Mouse (Mus musculus): Measurements from ENCODE around the gene Ebf1. TPM values are rescaled to one million over a fixed set of nuclear protein-coding genes. Genes with fewer than 3 reads are reported as not detected.

Gene Ebf1
- polyA plus RNA-seq, 1 experiment = 2.7 TPM

DNA sequence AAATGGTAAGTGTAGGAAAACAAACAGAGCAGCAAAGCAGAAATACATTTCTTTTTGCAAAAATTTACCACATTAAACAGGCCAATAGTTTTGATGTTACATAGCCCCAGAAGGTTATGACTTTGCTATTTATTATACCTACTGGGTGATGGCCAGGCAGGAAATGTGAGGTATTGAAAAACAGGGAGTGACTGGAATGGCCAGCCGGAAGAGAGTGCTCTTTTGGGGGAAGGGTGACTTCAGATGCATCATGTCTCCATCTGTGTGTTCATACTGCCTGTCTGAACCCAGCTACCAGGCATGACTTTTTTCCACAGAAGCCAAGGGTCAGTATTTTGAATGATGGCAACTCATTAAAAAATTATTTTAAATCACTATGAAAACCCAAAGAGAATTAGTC, 84.7 kb downstream of the Ebf1 start:
- Histone ChIP-seq H3ac (ENCODE audit: control insufficient read depth, insufficient read length) (no peak overlapping the region), H3K36me3 (ENCODE audit: control insufficient read depth, insufficient read depth) (no peaks in the 10 kb centered on the region), H3K27me3 (ENCODE audit: control insufficient read depth, insufficient read depth, insufficient read length) (no peaks in the 10 kb centered on the region), H3K4me3 (no peak overlapping the region), H3K4me2 (ENCODE audit: low read depth) (no peak overlapping the region), H3K79me2 (ENCODE audit: control insufficient read depth, insufficient read depth) (no peaks in the 10 kb centered on the region)
- TF ChIP-seq USF1 (IDR thresholded peaks at IDR 0.05; ENCODE audit: low read depth) = no peak
- TF ChIP-seq POLR2AphosphoS2 (IDR thresholded peaks at IDR 0.05; ENCODE audit: insufficient read length, low read depth) = no peak
- no peak for TF ChIP-seq MYOG (IDR thresholded peaks at IDR 0.05; ENCODE audit: control insufficient read depth in 1 of 3, insufficient read depth in 1 of 3, insufficient read length in 2 of 3, low read depth in 2 of 3)
- no peak for TF ChIP-seq TCF3 (IDR thresholded peaks at IDR 0.05; ENCODE audit: insufficient read length, low read depth)
- no peak for TF ChIP-seq TCF12 (IDR thresholded peaks at IDR 0.05; ENCODE audit: insufficient read depth, poor library complexity, severe bottlenecking)
- no peak for TF ChIP-seq POLR2A (IDR thresholded peaks at IDR 0.05; ENCODE audit: insufficient read length, low read depth)
- TF ChIP-seq E2F4 (IDR thresholded peaks at IDR 0.05; ENCODE audit: insufficient read depth) = no peak
- TF ChIP-seq CEBPB (IDR thresholded peaks at IDR 0.05; ENCODE audit: insufficient read depth, poor library complexity, severe bottlenecking) = no peak
- TF ChIP-seq REST (IDR thresholded peaks at IDR 0.05; ENCODE audit: insufficient read depth, insufficient read length) = no peak
- TF ChIP-seq SRF (IDR thresholded peaks at IDR 0.05; ENCODE audit: control insufficient read depth, insufficient read length, low read depth) = no peak
- TF ChIP-seq MAX (IDR thresholded peaks at IDR 0.05; ENCODE audit: low read depth) = no peak
- TF ChIP-seq MYOD1 (IDR thresholded peaks at IDR 0.05; ENCODE audit: control insufficient read depth in 1 of 3, insufficient read length in 2 of 3, low read depth in 2 of 3) = no peak

DNA sequence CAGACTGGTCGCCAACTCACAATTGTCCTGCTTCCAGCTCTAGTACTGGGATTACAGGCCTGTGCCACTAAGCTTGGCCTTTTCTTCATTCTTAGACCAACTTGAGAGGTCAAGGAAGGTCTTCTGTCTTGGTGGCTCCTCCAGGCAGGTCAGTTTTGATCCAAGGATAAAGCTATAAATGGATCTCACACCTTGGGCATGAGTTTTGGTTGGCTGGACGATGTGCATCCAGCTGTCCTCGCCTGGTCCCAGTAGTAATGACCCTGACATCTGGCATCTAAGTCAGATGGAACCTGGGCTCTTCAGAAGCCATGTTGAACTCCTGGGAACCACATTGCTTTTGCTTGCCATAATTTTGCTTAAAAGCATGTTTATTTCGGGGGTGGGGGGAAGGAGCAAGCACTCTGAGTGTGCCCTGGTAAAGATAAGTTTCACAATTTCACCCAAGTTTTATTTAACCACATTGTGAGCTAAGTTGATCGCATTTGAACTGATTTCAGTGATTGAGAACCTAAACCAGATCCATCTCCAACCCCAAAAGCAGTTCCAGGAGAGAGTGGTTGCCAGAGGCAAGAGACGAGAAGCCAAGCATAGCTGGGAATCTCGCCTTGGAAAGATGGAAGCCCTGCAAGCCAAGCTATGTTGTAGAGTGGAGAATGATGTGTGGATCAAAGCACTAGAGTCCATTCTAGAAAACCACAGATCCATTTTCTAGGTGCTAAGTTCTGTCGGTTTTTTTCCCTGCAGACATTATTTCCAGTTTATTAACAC, 85.8 kb downstream of the Ebf1 start:
- no peak for TF ChIP-seq MYOD1 (IDR thresholded peaks at IDR 0.05; ENCODE audit: control insufficient read depth in 1 of 3, insufficient read length in 2 of 3, low read depth in 2 of 3)
- no peak for TF ChIP-seq TCF12 (IDR thresholded peaks at IDR 0.05; ENCODE audit: insufficient read depth, poor library complexity, severe bottlenecking)
- no peak for TF ChIP-seq TCF3 (IDR thresholded peaks at IDR 0.05; ENCODE audit: insufficient read length, low read depth)
- Histone ChIP-seq H3K27me3 (ENCODE audit: control insufficient read depth, insufficient read depth, insufficient read length) (no peaks in the 10 kb centered on the region), H3K4me2 (ENCODE audit: low read depth) (no peak overlapping the region), H3ac (ENCODE audit: control insufficient read depth, insufficient read length) (no peak overlapping the region), H3K36me3 (ENCODE audit: control insufficient read depth, insufficient read depth) (no peaks in the 10 kb centered on the region), H3K79me2 (ENCODE audit: control insufficient read depth, insufficient read depth) (no peaks in the 10 kb centered on the region), H3K4me3 (no peak overlapping the region)

GRCm38 (mm10) chr11:44703951-44704350, 86.8 kb downstream of the Ebf1 start:
- Histone ChIP-seq H3ac (ENCODE audit: control insufficient read depth, insufficient read length) (no peak overlapping the region), H3K4me2 (ENCODE audit: low read depth) (no peak overlapping the region), H3K36me3 (ENCODE audit: control insufficient read depth, insufficient read depth) (no peaks in the 10 kb centered on the region), H3K27me3 (ENCODE audit: control insufficient read depth, insufficient read depth, insufficient read length) (no peaks in the 10 kb centered on the region), H3K4me3 (no peak overlapping the region), H3K79me2 (ENCODE audit: control insufficient read depth, insufficient read depth) (no peaks in the 10 kb centered on the region)
- TF ChIP-seq CEBPB (IDR thresholded peaks at IDR 0.05; ENCODE audit: insufficient read depth, poor library complexity, severe bottlenecking) (no peak), USF1 (IDR thresholded peaks at IDR 0.05; ENCODE audit: low read depth) (no peak), REST (IDR thresholded peaks at IDR 0.05; ENCODE audit: insufficient read depth, insufficient read length) (no peak), POLR2AphosphoS2 (IDR thresholded peaks at IDR 0.05; ENCODE audit: insufficient read length, low read depth) (no peak), POLR2A (IDR thresholded peaks at IDR 0.05; ENCODE audit: insufficient read length, low read depth) (no peak)

DNA sequence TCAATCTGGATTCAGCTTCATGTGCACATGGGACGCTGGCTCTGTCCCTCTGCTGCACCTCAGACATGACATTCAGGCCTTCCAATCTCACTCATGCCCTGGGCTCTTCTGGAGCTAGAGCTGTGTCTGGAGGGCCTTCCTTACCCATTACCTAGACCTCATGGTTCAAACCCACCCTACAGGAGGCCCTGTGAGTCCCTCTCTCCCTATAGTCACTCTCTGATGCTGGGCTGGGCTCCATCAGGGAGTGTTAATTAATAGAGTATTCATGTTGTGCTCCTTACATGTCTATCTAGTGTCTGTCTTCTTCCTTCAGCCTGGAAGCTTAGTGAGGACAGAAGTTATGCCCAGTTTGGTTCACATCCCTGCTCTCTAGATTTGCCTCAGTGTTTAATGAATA, 88.7 kb downstream of the Ebf1 start:
- no peak overlapping the region for H3ac ChIP-seq (ENCODE audit: control insufficient read depth, insufficient read length)
- H3K27me3 ChIP-seq (ENCODE audit: control insufficient read depth, insufficient read depth, insufficient read length) = no peaks in the 10 kb centered on the region
- no peaks in the 10 kb centered on the region for H3K79me2 ChIP-seq (ENCODE audit: control insufficient read depth, insufficient read depth)
- no peak overlapping the region for H3K4me3 ChIP-seq
- no peak for TF ChIP-seq TCF3 (IDR thresholded peaks at IDR 0.05; ENCODE audit: insufficient read length, low read depth)
- no peak for TF ChIP-seq MYOD1 (IDR thresholded peaks at IDR 0.05; ENCODE audit: control insufficient read depth in 1 of 3, insufficient read length in 2 of 3, low read depth in 2 of 3)
- no peak for TF ChIP-seq CEBPB (IDR thresholded peaks at IDR 0.05; ENCODE audit: insufficient read depth, poor library complexity, severe bottlenecking)
- TF ChIP-seq REST (IDR thresholded peaks at IDR 0.05; ENCODE audit: insufficient read depth, insufficient read length) = no peak
- TF ChIP-seq MAX (IDR thresholded peaks at IDR 0.05; ENCODE audit: low read depth) = no peak
- TF ChIP-seq USF1 (IDR thresholded peaks at IDR 0.05; ENCODE audit: low read depth) = no peak
- no peak for TF ChIP-seq POLR2A (IDR thresholded peaks at IDR 0.05; ENCODE audit: insufficient read length, low read depth)
- no peak for TF ChIP-seq MYOG (IDR thresholded peaks at IDR 0.05; ENCODE audit: control insufficient read depth in 1 of 3, insufficient read depth in 1 of 3, insufficient read length in 2 of 3, low read depth in 2 of 3)
- H3K36me3 ChIP-seq (ENCODE audit: control insufficient read depth, insufficient read depth) = no peaks in the 10 kb centered on the region
- H3K4me2 ChIP-seq (ENCODE audit: low read depth) = no peak overlapping the region

GRCm38 (mm10) chr11:44706386-44706785, 89.3 kb downstream of the Ebf1 start:
- H3K36me3 ChIP-seq (ENCODE audit: control insufficient read depth, insufficient read depth) = no peaks in the 10 kb centered on the region
- H3K4me2 ChIP-seq (ENCODE audit: low read depth) = no peak overlapping the region
- H3ac ChIP-seq (ENCODE audit: control insufficient read depth, insufficient read length) = no peak overlapping the region
- TF ChIP-seq MYOD1 (IDR thresholded peaks at IDR 0.05; ENCODE audit: control insufficient read depth in 1 of 3, insufficient read length in 2 of 3, low read depth in 2 of 3) (no peak), TCF3 (IDR thresholded peaks at IDR 0.05; ENCODE audit: insufficient read length, low read depth) (no peak), SRF (IDR thresholded peaks at IDR 0.05; ENCODE audit: control insufficient read depth, insufficient read length, low read depth) (no peak), MYOG (IDR thresholded peaks at IDR 0.05; ENCODE audit: control insufficient read depth in 1 of 3, insufficient read depth in 1 of 3, insufficient read length in 2 of 3, low read depth in 2 of 3) (no peak), TCF12 (IDR thresholded peaks at IDR 0.05; ENCODE audit: insufficient read depth, poor library complexity, severe bottlenecking) (no peak), REST (IDR thresholded peaks at IDR 0.05; ENCODE audit: insufficient read depth, insufficient read length) (no peak), CEBPB (IDR thresholded peaks at IDR 0.05; ENCODE audit: insufficient read depth, poor library complexity, severe bottlenecking) (no peak), USF1 (IDR thresholded peaks at IDR 0.05; ENCODE audit: low read depth) (no peak), POLR2A (IDR thresholded peaks at IDR 0.05; ENCODE audit: insufficient read length, low read depth) (no peak), MAX (IDR thresholded peaks at IDR 0.05; ENCODE audit: low read depth) (no peak), E2F4 (IDR thresholded peaks at IDR 0.05; ENCODE audit: insufficient read depth) (no peak), POLR2AphosphoS2 (IDR thresholded peaks at IDR 0.05; ENCODE audit: insufficient read length, low read depth) (no peak)
- H3K4me3 ChIP-seq = no peak overlapping the region
- no peaks in the 10 kb centered on the region for H3K27me3 ChIP-seq (ENCODE audit: control insufficient read depth, insufficient read depth, insufficient read length)
- H3K79me2 ChIP-seq (ENCODE audit: control insufficient read depth, insufficient read depth) = no peaks in the 10 kb centered on the region

All from myocyte (in vitro differentiated cells).